Mouse (Mus musculus): ENCODE measurements at regions not wholly inside any gene's neighbourhood (a gene's known extent, or its start where the extent isn't known, plus 50 kb on each side); places are given as distances from the start of the nearest gene placed in this dataset.
A peak's percentile ranks its signal among the peaks of the same experiment; 100 is the strongest.
"Not testable (repeated sequence)": the region's sequence is repeated elsewhere in the genome, so short reads cannot be mapped to it uniquely, and the experiment has no call there.

GRCm38 (mm10) chrX:18960465-18960864, 499.3 kb upstream of the 4930578C19Rik start:
- DNase-seq, result no peak

- DNase-seq, result no peak
Observed at GRCm38 (mm10) chrX:18942612-18943011, 481.4 kb upstream of the 4930578C19Rik start.

GRCm38 (mm10) chrX:18933340-18933739, 472.1 kb upstream of the 4930578C19Rik start:
- DNase-seq, result no peak

- DNase-seq, result no peak
Observed at GRCm38 (mm10) chrX:18923084-18923483, 461.9 kb upstream of the 4930578C19Rik start.

- DNase-seq, result no peak
Observed at GRCm38 (mm10) chrX:18921366-18922092, 460.3 kb upstream of the 4930578C19Rik start.

- DNase-seq, result no peak
Observed at GRCm38 (mm10) chrX:18882784-18883171, 421.6 kb upstream of the 4930578C19Rik start.

- peak; percentile 6 for DNase-seq
Observed at GRCm38 (mm10) chrX:18882088-18882783, 421.0 kb upstream of the 4930578C19Rik start.

- DNase-seq, result no peak
Observed at GRCm38 (mm10) chrX:18875734-18876133, 414.5 kb upstream of the 4930578C19Rik start.

- no peak for DNase-seq
Observed at GRCm38 (mm10) chrX:18874051-18874450, 412.9 kb upstream of the 4930578C19Rik start.

- no peak for DNase-seq
Observed at GRCm38 (mm10) chrX:18838668-18839067, 377.5 kb upstream of the 4930578C19Rik start.

- not testable (repeated sequence) for DNase-seq
Observed at GRCm38 (mm10) chrX:18824971-18825370, 363.8 kb upstream of the 4930578C19Rik start.

- no peak for DNase-seq
Observed at GRCm38 (mm10) chrX:18814441-18814973, 353.3 kb upstream of the 4930578C19Rik start.

Data from right cerebral cortex, postnatal 4 days (tissue).